Mouse (Mus musculus): ENCODE measurements around the gene Tex11. TPM values are rescaled to one million over a fixed set of nuclear protein-coding genes. Genes with fewer than 3 reads are reported as not detected.

Gene Tex11
- polyA plus RNA-seq, 1 experiment from 2014 or later: not detected

GRCm38 (mm10) chrX:100797370-100797769, 262.1 kb downstream of the Tex11 start:
- no peak for ATAC-seq (replicated peaks; ENCODE audit: insufficient number of reproducible peaks, low FRiP score, low TSS enrichment)
- no peaks in the 10 kb centered on the region for H3K27me3 ChIP-seq (ENCODE audit: control insufficient read depth, insufficient read depth, low read length)
- 64% methylated on average over 4 of the region's 4 CpGs for WGBS (ENCODE audit: insufficient replicate concordance)

GRCm38 (mm10) chrX:100796741-100797090, 262.8 kb downstream of the Tex11 start:
- 81% methylated on average over 3 of the region's 3 CpGs for WGBS (ENCODE audit: insufficient replicate concordance)
- ATAC-seq (replicated peaks; ENCODE audit: insufficient number of reproducible peaks, low FRiP score, low TSS enrichment): no peak
- Histone ChIP-seq H3K4me2 (no peak overlapping the region), H3K4me3 (ENCODE audit: low read depth, low read length) (no peak overlapping the region), H3K9ac (ENCODE audit: low read depth, low read length) (no peak overlapping the region), H3K4me1 (ENCODE audit: control insufficient read depth, insufficient read depth, low read length) (peaks cover 7% of the 10 kb centered on the region; the same call in 1 of the 2 replicates), H3K36me3 (ENCODE audit: control insufficient read depth, insufficient read depth, low read length) (no peaks in the 10 kb centered on the region), H3K27ac (ENCODE audit: low read depth, low read length) (no peak overlapping the region), H3K27me3 (ENCODE audit: control insufficient read depth, insufficient read depth, low read length) (no peaks in the 10 kb centered on the region), H3K9me3 (replicated peaks; ENCODE audit: control insufficient read depth, low read length) (no peaks in the 10 kb centered on the region)

More at GRCm38 (mm10) chrX:100797370-100797769, 262.1 kb downstream of the Tex11 start:
- H3K4me2 ChIP-seq: no peak overlapping the region
- H3K36me3 ChIP-seq (ENCODE audit: control insufficient read depth, insufficient read depth, low read length): no peaks in the 10 kb centered on the region
- no peaks in the 10 kb centered on the region for H3K9me3 ChIP-seq (replicated peaks; ENCODE audit: control insufficient read depth, low read length)
- no peak overlapping the region for H3K9ac ChIP-seq (ENCODE audit: low read depth, low read length)
- H3K27ac ChIP-seq (ENCODE audit: low read depth, low read length): 0 out of 2 replicates have a peak overlapping the region, but pooled peaks have one; percentile 29
- H3K4me1 ChIP-seq (ENCODE audit: control insufficient read depth, insufficient read depth, low read length): peaks cover 7% of the 10 kb centered on the region; the same call in 1 of the 2 replicates
- no peak overlapping the region for H3K4me3 ChIP-seq (ENCODE audit: low read depth, low read length)

- 64% methylated on average over 6 of the region's 6 CpGs for WGBS (ENCODE audit: insufficient replicate concordance)
- H3K4me2 ChIP-seq: no peak overlapping the region
- no peaks in the 10 kb centered on the region for H3K9me3 ChIP-seq (replicated peaks; ENCODE audit: control insufficient read depth, low read length)
- no peaks in the 10 kb centered on the region for H3K27me3 ChIP-seq (ENCODE audit: control insufficient read depth, insufficient read depth, low read length)
- H3K9ac ChIP-seq (ENCODE audit: low read depth, low read length): no peak overlapping the region
- no peak overlapping the region for H3K4me3 ChIP-seq (ENCODE audit: low read depth, low read length)
- no peak overlapping the region for H3K27ac ChIP-seq (ENCODE audit: low read depth, low read length)
- H3K36me3 ChIP-seq (ENCODE audit: control insufficient read depth, insufficient read depth, low read length): no peaks in the 10 kb centered on the region
- H3K4me1 ChIP-seq (ENCODE audit: control insufficient read depth, insufficient read depth, low read length): peaks cover 7% of the 10 kb centered on the region; the same call in 1 of the 2 replicates
- ATAC-seq (replicated peaks; ENCODE audit: insufficient number of reproducible peaks, low FRiP score, low TSS enrichment): no peak
These were observed 263.3 kb downstream of the Tex11 start for GRCm38 (mm10) chrX:100796041-100796740.

GRCm38 (mm10) chrX:100789322-100789721, 270.1 kb downstream of the Tex11 start:
- Histone ChIP-seq H3K4me2 (no peak overlapping the region), H3K27ac (ENCODE audit: low read depth, low read length) (no peak overlapping the region), H3K4me1 (ENCODE audit: control insufficient read depth, insufficient read depth, low read length) (no peaks in the 10 kb centered on the region), H3K4me3 (ENCODE audit: low read depth, low read length) (no peak overlapping the region), H3K9ac (ENCODE audit: low read depth, low read length) (no peak overlapping the region), H3K9me3 (replicated peaks; ENCODE audit: control insufficient read depth, low read length) (no peaks in the 10 kb centered on the region), H3K36me3 (ENCODE audit: control insufficient read depth, insufficient read depth, low read length) (no peaks in the 10 kb centered on the region), H3K27me3 (ENCODE audit: control insufficient read depth, insufficient read depth, low read length) (no peaks in the 10 kb centered on the region)
- no peak for ATAC-seq (replicated peaks; ENCODE audit: insufficient number of reproducible peaks, low FRiP score, low TSS enrichment)
- 76% methylated on average over 4 of the region's 4 CpGs for WGBS (ENCODE audit: insufficient replicate concordance)

Other genes with a start within 250 kb of the Tex11 start
- 0.36 and 0.41 TPM in 2 replicates for gene Slc7a3, start 26.4 kb upstream of the Tex11 start, polyA plus RNA-seq (2014; fragmentation: Nextera tagmentation; extraction: Ambion mirVana)
- gene Snx12, start 162.9 kb upstream of the Tex11 start, polyA plus RNA-seq (2014; fragmentation: Nextera tagmentation; extraction: Ambion mirVana): 39.0 and 48.5 TPM in 2 replicates
- gene Foxo4, start 194.9 kb upstream of the Tex11 start, polyA plus RNA-seq (2014; fragmentation: Nextera tagmentation; extraction: Ambion mirVana): 2.8 and 2.9 TPM in 2 replicates
- gene Gm614, start 204.3 kb upstream of the Tex11 start, polyA plus RNA-seq (2014; fragmentation: Nextera tagmentation; extraction: Ambion mirVana): not detected in 2 replicates
- gene Il2rg, start 208.6 kb upstream of the Tex11 start, polyA plus RNA-seq (2014; fragmentation: Nextera tagmentation; extraction: Ambion mirVana): 12.2 and 14.4 TPM in 2 replicates
- gene Gm20489, start 209.4 kb upstream of the Tex11 start, polyA plus RNA-seq (2014; fragmentation: Nextera tagmentation; extraction: Ambion mirVana): not detected in 2 replicates
- 32.0 and 35.9 TPM in 2 replicates for gene Med12, start 214.4 kb upstream of the Tex11 start, polyA plus RNA-seq (2014; fragmentation: Nextera tagmentation; extraction: Ambion mirVana)
- gene Nlgn3, start 239.5 kb upstream of the Tex11 start, polyA plus RNA-seq (2014; fragmentation: Nextera tagmentation; extraction: Ambion mirVana): 2.3 and 3.6 TPM in 2 replicates

All from heart, embryonic 11.5 days (tissue).